ENCODE assay signal across 8 mouse cellular contexts in genomic region chr7:101092618-101093017, GRCm38 (mm10). TPM values are rescaled to one million over a fixed set of nuclear protein-coding genes. Genes with fewer than 3 reads are reported as not detected.
A peak's percentile ranks its signal among the peaks of the same experiment; 100 is the strongest.
DNase-seq lines count a peak whose midpoint lies in the region; ATAC-seq and TF ChIP-seq lines count a peak whose summit lies in the region.

TSS of gene Fchsd2 (plus strand) at chr7:101092863.

- H3K4me1 ChIP-seq in cortical plate, adult 2 months (ENCODE audit: control insufficient read depth, insufficient read depth, low read length) = no peaks in the 10 kb centered on the region
- H3K4me1 ChIP-seq in heart, embryonic 16.5 days (ENCODE audit: control insufficient read depth, insufficient read depth, low read length) = peaks cover 38% of the 10 kb centered on the region
- 0 out of 2 replicates have a peak, but pooled peaks cover 4% of the 10 kb centered on the region for H3K4me1 ChIP-seq in stomach, postnatal 0 days (replicated peaks; ENCODE audit: control insufficient read depth, insufficient read depth)

- peak within 1 kb of the TSS; percentile 31; the same call in 1 of the 2 replicates for H3K9ac ChIP-seq in heart, embryonic 16.5 days (ENCODE audit: low read length)
- H3K9ac ChIP-seq in stomach, postnatal 0 days (ENCODE audit: low read length) = no peak within 1 kb of the TSS

- H3K27me3 ChIP-seq in heart, embryonic 16.5 days (ENCODE audit: control insufficient read depth, insufficient read depth, low read length) = no peaks in the 10 kb centered on the region
- no peaks in the 10 kb centered on the region for H3K27me3 ChIP-seq in stomach, postnatal 0 days (ENCODE audit: control insufficient read depth, insufficient read depth, low read length)

- H3K9me3 ChIP-seq in heart, embryonic 16.5 days (replicated peaks; ENCODE audit: control insufficient read depth, low read length) = no peaks in the 10 kb centered on the region
- no peaks in the 10 kb centered on the region for H3K9me3 ChIP-seq in stomach, postnatal 0 days (ENCODE audit: control insufficient read depth, low read length)

- no peak within 1 kb of the TSS for H3K27ac ChIP-seq in cortical plate, adult 2 months (ENCODE audit: insufficient read depth, low read length)
- H3K27ac ChIP-seq in heart, embryonic 16.5 days (ENCODE audit: low read length) = peak within 1 kb of the TSS; percentile 38
- H3K27ac ChIP-seq in stomach, postnatal 0 days (replicated peaks) = no peak within 1 kb of the TSS

- no peak for TF ChIP-seq EP300 in stomach, postnatal 0 days (optimal IDR thresholded peaks at IDR 0.05)

- no peaks in the 10 kb centered on the region for H3K36me3 ChIP-seq in heart, embryonic 16.5 days (ENCODE audit: control insufficient read depth, insufficient read depth)
- no peaks in the 10 kb centered on the region for H3K36me3 ChIP-seq in stomach, postnatal 0 days (ENCODE audit: control insufficient read depth, insufficient read depth, low read length)

- no peak for TF ChIP-seq POLR2A in cortical plate, adult 2 months (IDR thresholded peaks at IDR 0.05; ENCODE audit: extremely low read depth, insufficient read depth, low read length)

- peak within 1 kb of the TSS; percentile 10 for H3K4me2 ChIP-seq in heart, embryonic 16.5 days (ENCODE audit: low read depth, low read length)
- H3K4me2 ChIP-seq in stomach, postnatal 0 days (replicated peaks; ENCODE audit: low read depth) = no peak within 1 kb of the TSS

- ATAC-seq in heart, embryonic 16.5 days (replicated peaks; ENCODE audit: extremely low read depth, insufficient read depth, low FRiP score) = no peak
- peak; percentile 74 for ATAC-seq in megakaryocyte, adult 5-6 weeks (ENCODE audit: poor library complexity, severe bottlenecking)
- ATAC-seq in stomach, postnatal 0 days (ENCODE audit: low FRiP score, low TSS enrichment) = 0 out of 2 replicates have a peak, but pooled peaks have one; percentile 26

- H3K4me3 ChIP-seq in cortical plate, adult 2 months (ENCODE audit: insufficient read depth, low read length) = no peak within 1 kb of the TSS
- no peak within 1 kb of the TSS for H3K4me3 ChIP-seq in heart, embryonic 16.5 days (ENCODE audit: low read length)
- H3K4me3 ChIP-seq in stomach, postnatal 0 days (ENCODE audit: low read depth, low read length) = no peak within 1 kb of the TSS

- no peak for TF ChIP-seq CTCF in cortical plate, adult 2 months (IDR thresholded peaks at IDR 0.05; ENCODE audit: extremely low read depth, insufficient read depth, low read length)
- no peak for TF ChIP-seq CTCF in stomach, postnatal 0 days (IDR thresholded peaks at IDR 0.05; ENCODE audit: low read depth)

- WGBS in heart, embryonic 16.5 days = 54% methylated on average over 7 of the region's 7 CpGs
- WGBS in stomach, postnatal 0 days = 59% methylated on average over 7 of the region's 7 CpGs

- DNase-seq in urinary bladder, adult 2 months (ENCODE audit: low spot score) = no peak
- DNase-seq in urinary bladder, postnatal 10 days (ENCODE audit: low spot score) = no peak
- DNase-seq in layer of hippocampus, postnatal 14 days (ENCODE audit: low spot score in 2 of 2) = peak in 1 of 2 experiments; percentile 34
- DNase-seq in stomach, postnatal 0 days (ENCODE audit: low spot score) = no peak
- DNase-seq in yolk sac, embryonic 10.5 days (ENCODE audit: low spot score) = no peak

RNA-seq across cellular contexts. Expression of gene Fchsd2, which starts in this region (rescaled TPM):
- 10.0 and 12.0 TPM in 2 replicates for polyA plus RNA-seq in urinary bladder, adult 2 months (2012; rRNA removed)
- polyA plus RNA-seq in cortical plate, adult 2 months (2012; rRNA removed) = 20.4 and 21.8 TPM in 2 replicates
- polyA plus RNA-seq in heart, embryonic 16.5 days (2015; fragmentation: Nextera tagmentation; extraction: Ambion mirVana) = 15.1 and 16.4 TPM in 2 replicates
- 10 to 100 TPM; 50.1 to 56.6 TPM for total RNA-seq in layer of hippocampus, postnatal 14 days (2021)
- total RNA-seq in megakaryocyte, adult 5-6 weeks (2015) = 19.7 and 22.1 TPM in 2 replicates
- 17.2 and 18.1 TPM in 2 replicates for total RNA-seq in megakaryocyte, adult 5-6 weeks (2017)
- polyA plus RNA-seq in stomach, postnatal 0 days (2015; fragmentation: Nextera tagmentation; extraction: Ambion mirVana) = 6.4 and 6.9 TPM in 2 replicates
